Mouse (Mus musculus): ENCODE measurements around the gene Usp21. TPM values are rescaled to one million over a fixed set of nuclear protein-coding genes. Genes with fewer than 3 reads are reported as not detected.

The Usp21 gene
- polyA plus RNA-seq, 1 experiment, result 40.9 TPM

GRCm38 (mm10) chr1:171269848-171270572 is 17.8 kb downstream of the Usp21 start, which contains the start of gene B4galt3:
Gene B4galt3, plus strand, starts transcription at chr1:171270328.
- peak; percentile 77 to 97 for DNase-seq (ENCODE audit: low read depth in 1 of 2, low spot score in 2 of 2)
- peak within 1 kb of the TSS; percentile 79 for H3K27ac ChIP-seq (ENCODE audit: insufficient read depth, low read length)
- TF ChIP-seq POLR2A (IDR thresholded peaks at IDR 0.05; ENCODE audit: low read depth, low read length) (peak; percentile 98), CTCF (IDR thresholded peaks at IDR 0.05; ENCODE audit: extremely low read depth, insufficient read depth, insufficient read length, insufficient replicate concordance) (no peak)
- H3K4me1 ChIP-seq (ENCODE audit: control insufficient read depth, insufficient read depth, insufficient read length), result peaks cover 13% of the 10 kb centered on the region; the same call in 1 of the 2 replicates
- WGBS, result 5% methylated on average over 36 of the region's 36 CpGs
- peak within 1 kb of the TSS; percentile 97 for H3K4me3 ChIP-seq (ENCODE audit: extremely low read depth, insufficient read depth, insufficient read length)
- H3K36me3 ChIP-seq (ENCODE audit: control insufficient read depth, insufficient read depth, low read length), result peaks cover 7% of the 10 kb centered on the region
- no peaks in the 10 kb centered on the region for H3K27me3 ChIP-seq (ENCODE audit: control insufficient read depth, insufficient read depth, low read length)

GRCm38 (mm10) chr1:171268341-171268740 is 19.4 kb downstream of the Usp21 start:
- no peak overlapping the region for H3K27ac ChIP-seq (ENCODE audit: insufficient read depth, low read length)
- no peak overlapping the region for H3K4me3 ChIP-seq (ENCODE audit: extremely low read depth, insufficient read depth, insufficient read length)
- DNase-seq (ENCODE audit: low read depth in 1 of 2, low spot score in 2 of 2), result no peak
- no peaks in the 10 kb centered on the region for H3K36me3 ChIP-seq (ENCODE audit: control insufficient read depth, insufficient read depth, low read length)
- 69% methylated on average over 1 of the region's 1 CpGs for whole genome bisulfite sequencing
- peaks cover 13% of the 10 kb centered on the region; the same call in 1 of the 2 replicates for H3K4me1 ChIP-seq (ENCODE audit: control insufficient read depth, insufficient read depth, insufficient read length)
- TF ChIP-seq CTCF (IDR thresholded peaks at IDR 0.05; ENCODE audit: extremely low read depth, insufficient read depth, insufficient read length, insufficient replicate concordance) (no peak), POLR2A (IDR thresholded peaks at IDR 0.05; ENCODE audit: low read depth, low read length) (no peak)
- no peaks in the 10 kb centered on the region for H3K27me3 ChIP-seq (ENCODE audit: control insufficient read depth, insufficient read depth, low read length)

- no peaks in the 10 kb centered on the region for H3K36me3 ChIP-seq (ENCODE audit: control insufficient read depth, insufficient read depth, low read length)
- TF ChIP-seq POLR2A (IDR thresholded peaks at IDR 0.05; ENCODE audit: low read depth, low read length), result no peak
- TF ChIP-seq CTCF (IDR thresholded peaks at IDR 0.05; ENCODE audit: extremely low read depth, insufficient read depth, insufficient read length, insufficient replicate concordance), result no peak
- DNase-seq (ENCODE audit: low read depth in 1 of 2, low spot score in 2 of 2), result no peak
- 44% methylated on average over 4 of the region's 4 CpGs for WGBS
- H3K27ac ChIP-seq (ENCODE audit: insufficient read depth, low read length), result no peak overlapping the region
- H3K27me3 ChIP-seq (ENCODE audit: control insufficient read depth, insufficient read depth, low read length), result no peaks in the 10 kb centered on the region
- H3K4me1 ChIP-seq (ENCODE audit: control insufficient read depth, insufficient read depth, insufficient read length), result peaks cover 3% of the 10 kb centered on the region; the same call in 1 of the 2 replicates
- no peak overlapping the region for H3K4me3 ChIP-seq (ENCODE audit: extremely low read depth, insufficient read depth, insufficient read length)
These were observed 21.6 kb downstream of the Usp21 start for GRCm38 (mm10) chr1:171265971-171266744.

GRCm38 (mm10) chr1:171263666-171264461 is 23.9 kb downstream of the Usp21 start:
- WGBS, result 63% methylated on average over 3 of the region's 3 CpGs
- no peaks in the 10 kb centered on the region; the same call in 1 of the 2 replicates for H3K4me1 ChIP-seq (ENCODE audit: control insufficient read depth, insufficient read depth, insufficient read length)
- 0 out of 2 replicates have a peak, but pooled peaks cover 2% of the 10 kb centered on the region for H3K27me3 ChIP-seq (ENCODE audit: control insufficient read depth, insufficient read depth, low read length)
- no peak overlapping the region for H3K4me3 ChIP-seq (ENCODE audit: extremely low read depth, insufficient read depth, insufficient read length)
- no peak for DNase-seq (ENCODE audit: low read depth in 1 of 2, low spot score in 2 of 2)
- peak overlapping the region; percentile 33; the same call in 1 of the 2 replicates for H3K27ac ChIP-seq (ENCODE audit: insufficient read depth, low read length)
- TF ChIP-seq CTCF (IDR thresholded peaks at IDR 0.05; ENCODE audit: extremely low read depth, insufficient read depth, insufficient read length, insufficient replicate concordance) (no peak), POLR2A (IDR thresholded peaks at IDR 0.05; ENCODE audit: low read depth, low read length) (no peak)
- H3K36me3 ChIP-seq (ENCODE audit: control insufficient read depth, insufficient read depth, low read length), result no peaks in the 10 kb centered on the region

GRCm38 (mm10) chr1:171263185-171263611 is 24.6 kb downstream of the Usp21 start:
- no peaks in the 10 kb centered on the region for H3K36me3 ChIP-seq (ENCODE audit: control insufficient read depth, insufficient read depth, low read length)
- no peak overlapping the region for H3K27ac ChIP-seq (ENCODE audit: insufficient read depth, low read length)
- DNase-seq (ENCODE audit: low read depth in 1 of 2, low spot score in 2 of 2), result no peak

GRCm38 (mm10) chr1:171262594-171263130 is 25.1 kb downstream of the Usp21 start:
- H3K4me3 ChIP-seq (ENCODE audit: extremely low read depth, insufficient read depth, insufficient read length), result no peak overlapping the region
- H3K27ac ChIP-seq (ENCODE audit: insufficient read depth, low read length), result peak overlapping the region; percentile 7
- no peak for TF ChIP-seq CTCF (IDR thresholded peaks at IDR 0.05; ENCODE audit: extremely low read depth, insufficient read depth, insufficient read length, insufficient replicate concordance)
- TF ChIP-seq POLR2A (IDR thresholded peaks at IDR 0.05; ENCODE audit: low read depth, low read length), result no peak
- H3K27me3 ChIP-seq (ENCODE audit: control insufficient read depth, insufficient read depth, low read length), result 0 out of 2 replicates have a peak, but pooled peaks cover 2% of the 10 kb centered on the region
- 3% methylated on average over 8 of the region's 8 CpGs for WGBS
- H3K36me3 ChIP-seq (ENCODE audit: control insufficient read depth, insufficient read depth, low read length), result no peaks in the 10 kb centered on the region
- DNase-seq (ENCODE audit: low read depth in 1 of 2, low spot score in 2 of 2), result no peak
- H3K4me1 ChIP-seq (ENCODE audit: control insufficient read depth, insufficient read depth, insufficient read length), result no peaks in the 10 kb centered on the region; the same call in 1 of the 2 replicates

More at GRCm38 (mm10) chr1:171263185-171263611, 24.6 kb downstream of the Usp21 start:
- TF ChIP-seq CTCF (IDR thresholded peaks at IDR 0.05; ENCODE audit: extremely low read depth, insufficient read depth, insufficient read length, insufficient replicate concordance) (no peak), POLR2A (IDR thresholded peaks at IDR 0.05; ENCODE audit: low read depth, low read length) (no peak)
- 7% methylated on average over 2 of the region's 2 CpGs for WGBS
- no peak overlapping the region for H3K4me3 ChIP-seq (ENCODE audit: extremely low read depth, insufficient read depth, insufficient read length)
- 0 out of 2 replicates have a peak, but pooled peaks cover 2% of the 10 kb centered on the region for H3K27me3 ChIP-seq (ENCODE audit: control insufficient read depth, insufficient read depth, low read length)
- no peaks in the 10 kb centered on the region; the same call in 1 of the 2 replicates for H3K4me1 ChIP-seq (ENCODE audit: control insufficient read depth, insufficient read depth, insufficient read length)

Measured in spleen, adult 2 months (tissue).